Mouse (Mus musculus) left cerebral cortex, postnatal 10 days (tissue): ENCODE measurements around the gene Syngr1. TPM values are rescaled to one million over a fixed set of nuclear protein-coding genes. Genes with fewer than 3 reads are reported as not detected.

Experiments used
- DNase-seq, 2 experiments: peaks; one replicate each; pipeline ENCODE4 v3.0.0; 2021 to 2022; ENCODE audit warnings: low spot score in 2 of 2, mixed read lengths in 1 of 2; ENCODE audit errors: extremely low spot score in 1 of 2
- intact Hi-C: fragments of 180-260 bp; cut with DNase I; formaldehyde crosslinking; loops from one replicate; pipeline ENCODE4 v1.15.1; 2025
- total RNA-seq, 2 experiments: library from RNA; stranded (reverse); gene quantifications; 2 replicates each; pipeline ENCODE4 v1.2.3; 2021

Gene Syngr1
- total RNA-seq, 2 experiments from 2014 or later, result 430 to 441 TPM

GRCm38 (mm10) chr15:80065414-80065813, 25.7 kb upstream of the Syngr1 start:
- no peak for DNase-seq
- intact Hi-C loops, result no loop called here

GRCm38 (mm10) chr15:80066538-80066937, 24.6 kb upstream of the Syngr1 start:
- intact Hi-C loops, result no loop called here
- no peak for DNase-seq

- no peak for DNase-seq
- intact Hi-C loops, result no loop called here
These were observed 22.0 kb upstream of the Syngr1 start for GRCm38 (mm10) chr15:80069171-80069570.

- intact Hi-C loops, result loop anchor here (10.0 kb wide), 1 partner anchor 235 kb away; the partner anchor contains the start of genes Cbx6 and Npcd
- DNase-seq, result no peak
These were observed 21.0 kb upstream of the Syngr1 start for GRCm38 (mm10) chr15:80070095-80070644.

GRCm38 (mm10) chr15:80071951-80072437, 19.1 kb upstream of the Syngr1 start:
- peak in 1 of 2 experiments; percentile 80 for DNase-seq
- intact Hi-C loops, result loop anchor here (10.0 kb wide), 1 partner anchor 237 kb away; the partner anchor contains the start of genes Cbx6 and Npcd

- no peak for DNase-seq
- intact Hi-C loops, result loop anchor here (10.0 kb wide), 1 partner anchor 238 kb away; the partner anchor contains the start of genes Cbx6 and Npcd
These were observed 18.4 kb upstream of the Syngr1 start for GRCm38 (mm10) chr15:80072579-80073255.

- DNase-seq, result no peak
- intact Hi-C loops, result loop anchor here (10.0 kb wide), 1 partner anchor 238 kb away; the partner anchor contains the start of genes Cbx6 and Npcd
These were observed 17.9 kb upstream of the Syngr1 start for GRCm38 (mm10) chr15:80073256-80073621.

GRCm38 (mm10) chr15:80074663-80075373, 16.3 kb upstream of the Syngr1 start:
- intact Hi-C loops, result loop anchor here (5.0 to 10.0 kb wide), 3 partner anchors 63 to 323 kb away; partner anchors contain the start of genes Cbx6, Npcd and Pdgfb
- DNase-seq, result no peak

- intact Hi-C loops, result loop anchor here (5.0 to 10.0 kb wide), 3 partner anchors 63 to 323 kb away; partner anchors contain the start of genes Cbx6, Npcd and Pdgfb
- DNase-seq, result no peak
These were observed 15.8 kb upstream of the Syngr1 start for GRCm38 (mm10) chr15:80075374-80075694.

GRCm38 (mm10) chr15:80075733-80076337, 15.3 kb upstream of the Syngr1 start:
- intact Hi-C loops, result loop anchor here (2.0 to 10.0 kb wide), 4 partner anchors 64 to 324 kb away; partner anchors contain the start of genes Cbx6, Npcd and Pdgfb
- DNase-seq, result no peak

GRCm38 (mm10) chr15:80076338-80077136, 14.6 kb upstream of the Syngr1 start:
- intact Hi-C loops, result loop anchor here (2.0 to 10.0 kb wide), 4 partner anchors 64 to 324 kb away; partner anchors contain the start of genes Cbx6, Npcd and Pdgfb
- peak in 1 of 2 experiments; percentile 80 for DNase-seq

GRCm38 (mm10) chr15:80078058-80078814, 12.9 kb upstream of the Syngr1 start:
- DNase-seq, result no peak
- intact Hi-C loops, result loop anchor here (5.0 to 10.0 kb wide), 3 partner anchors 66 to 326 kb away; partner anchors contain the start of genes Cbx6, Npcd and Pdgfb

GRCm38 (mm10) chr15:80079129-80079668, 11.9 kb upstream of the Syngr1 start:
- intact Hi-C loops, result loop anchor here (5.0 to 10.0 kb wide), 3 partner anchors 67 to 327 kb away; partner anchors contain the start of genes Cbx6, Npcd and Pdgfb
- DNase-seq, result no peak

GRCm38 (mm10) chr15:80079954-80080353, 11.2 kb upstream of the Syngr1 start:
- intact Hi-C loops, result loop anchor here (5.0 to 10.0 kb wide), 3 partner anchors 68 to 328 kb away; partner anchors contain the start of genes Cbx6, Npcd and Pdgfb

GRCm38 (mm10) chr15:80080711-80081615, 10.2 kb upstream of the Syngr1 start:
- DNase-seq, result peak in 1 of 2 experiments; percentile 49
- intact Hi-C loops, result no loop called here

More at GRCm38 (mm10) chr15:80079954-80080353, 11.2 kb upstream of the Syngr1 start:
- DNase-seq, result no peak
